13 mouse cellular contexts compared by ENCODE assay signal in genomic region chr2:161704811-161705210, GRCm38 (mm10).
DNase-seq lines count a peak whose midpoint lies in the region; ATAC-seq and TF ChIP-seq lines count a peak whose summit lies in the region.
"Had no signal": no experiment of that assay in that cellular context is flagged by ENCODE, and none has a peak within 500 bp of the region (broad histone marks: within the 10 kb centered on the region; RNA-seq: fewer than 3 reads in every experiment).

No protein-coding gene starts in this region.

- no peak overlapping the region for H3K4me3 ChIP-seq in hindbrain, postnatal 0 days (ENCODE audit: low read length)
- no peak overlapping the region for H3K4me3 ChIP-seq in hindbrain, embryonic 10.5 days
- H3K4me3 ChIP-seq: layer of hippocampus, adult 2 months; liver, embryonic 13.5 days had no signal

- ATAC-seq in frontal cortex, adult (ENCODE audit: low TSS enrichment): peak; percentile 41; the same call in 1 of the 2 replicates
- ATAC-seq in hindbrain, postnatal 0 days: no peak
- ATAC-seq: CD4-positive, CD25-positive, alpha-beta regulatory T cell, adult 4 months; lung, postnatal 0 days had no signal

- TF ChIP-seq CTCF in hindbrain, postnatal 0 days (IDR thresholded peaks at IDR 0.05; ENCODE audit: low read depth): no peak

- H3K4me2 ChIP-seq in hindbrain, postnatal 0 days (ENCODE audit: low read depth, low read length): no peak overlapping the region
- H3K4me2 ChIP-seq: liver, embryonic 13.5 days had no signal

- WGBS in hindbrain, postnatal 0 days: 24% methylated on average over 8 of the region's 8 CpGs
- WGBS in hindbrain, embryonic 10.5 days: 38% methylated on average over 8 of the region's 8 CpGs

- H3K9me3 ChIP-seq in hindbrain, postnatal 0 days (ENCODE audit: low read length): no peaks in the 10 kb centered on the region
- no peaks in the 10 kb centered on the region for H3K9me3 ChIP-seq in hindbrain, embryonic 10.5 days
- H3K9me3 ChIP-seq: liver, embryonic 13.5 days had no signal

- H3K36me3 ChIP-seq in hindbrain, postnatal 0 days (ENCODE audit: insufficient read depth, low read length): no peaks in the 10 kb centered on the region
- no peaks in the 10 kb centered on the region for H3K36me3 ChIP-seq in hindbrain, embryonic 10.5 days
- H3K36me3 ChIP-seq: liver, embryonic 13.5 days had no signal

- H3K27ac ChIP-seq in hindbrain, postnatal 0 days: no peak overlapping the region
- no peak overlapping the region for H3K27ac ChIP-seq in hindbrain, embryonic 10.5 days
- H3K27ac ChIP-seq: layer of hippocampus, adult 2 months; liver, embryonic 13.5 days had no signal

- H3K27me3 ChIP-seq in hindbrain, postnatal 0 days (ENCODE audit: insufficient read depth, low read length): no peaks in the 10 kb centered on the region
- peaks cover 4% of the 10 kb centered on the region for H3K27me3 ChIP-seq in hindbrain, embryonic 10.5 days (ENCODE audit: insufficient read depth, poor library complexity, severe bottlenecking)
- H3K27me3 ChIP-seq: liver, embryonic 13.5 days had no signal

- no peak for DNase-seq in frontal cortex, postnatal 25 days (ENCODE audit: low spot score in 2 of 2)
- peak; percentile 9 for DNase-seq in hindbrain, postnatal 0 days (ENCODE audit: low spot score)
- no peak for DNase-seq in hindbrain, embryonic 10.5 days (ENCODE audit: low spot score)
- peak; percentile 65 for DNase-seq in R1 (ENCODE audit: low read depth, low spot score)
- peak; percentile 29 for DNase-seq in brain, adult 2 months (ENCODE audit: low read depth, low spot score)
- no peak for DNase-seq in kidney, postnatal 4 days
- DNase-seq: cerebellum, adult 11-12 months; liver, embryonic 13.5 days; thymus, adult 2 months had no signal

- no peaks in the 10 kb centered on the region for H3K4me1 ChIP-seq in hindbrain, postnatal 0 days (ENCODE audit: insufficient read depth, low read length)
- H3K4me1 ChIP-seq in hindbrain, embryonic 10.5 days (replicated peaks): peaks cover 4% of the 10 kb centered on the region; the same call in 1 of the 2 replicates
- H3K4me1 ChIP-seq: liver, embryonic 13.5 days had no signal

- no peak overlapping the region for H3K9ac ChIP-seq in hindbrain, postnatal 0 days (replicated peaks; ENCODE audit: low read length)
- H3K9ac ChIP-seq: liver, embryonic 13.5 days had no signal

Comparison
In these comparisons a context has a peak if more than half of its experiments do, and no peak if none do; other contexts are left out.
1. DNase-seq: peak in hindbrain, postnatal 0 days (single experiment), R1 (single experiment) and brain, adult 2 months (single experiment); none in frontal cortex, postnatal 25 days (0 of 2), hindbrain, embryonic 10.5 days (single experiment) and kidney, postnatal 4 days (0 of 2).